Mouse (Mus musculus) kidney, embryonic 15.5 days (tissue): ENCODE data around the gene Prrx1. TPM values are rescaled to one million over a fixed set of nuclear protein-coding genes. Genes with fewer than 3 reads are reported as not detected.
A peak's percentile ranks its signal among the peaks of the same experiment; 100 is the strongest.

Source experiments
- ATAC-seq: fragments of 200-750 bp; cut with Nextera tagmentation; replicated peaks from 2 replicates; pipeline ENCODE4 v1.8.0; 2017; ENCODE audit warnings: moderate TSS enrichment; ENCODE audit not compliant: low FRiP score
- H3K27ac ChIP-seq: fragments of 300-500 bp; sonication (generic); 2 replicates; pipeline ENCODE4 v1.5.1; 2015; ENCODE audit warnings: mild to moderate bottlenecking, inconsistent platforms
- H3K27me3 ChIP-seq: fragments of 300-500 bp; sonication (generic); 2 replicates; pipeline ENCODE4 v1.6.1; 2015; ENCODE audit warnings: inconsistent platforms
- H3K36me3 ChIP-seq: fragments of 300-500 bp; sonication (generic); 2 replicates; pipeline ENCODE4 v1.6.1; 2015; ENCODE audit warnings: inconsistent platforms
- H3K4me1 ChIP-seq: fragments of 300-500 bp; sonication (generic); 2 replicates; pipeline ENCODE4 v1.6.1; 2015; ENCODE audit warnings: inconsistent platforms
- H3K4me2 ChIP-seq: fragments of 300-500 bp; sonication (generic); 2 replicates; pipeline ENCODE4 v1.6.1; 2015; ENCODE audit warnings: moderate library complexity, mild to moderate bottlenecking, inconsistent platforms
- H3K4me3 ChIP-seq: fragments of 300-500 bp; sonication (generic); replicated peaks from 2 replicates; pipeline ENCODE4 v1.5.1; 2015; ENCODE audit warnings: mild to moderate bottlenecking, inconsistent platforms
- H3K9ac ChIP-seq: fragments of 300-500 bp; sonication (generic); 2 replicates; pipeline ENCODE4 v1.6.1; 2015; ENCODE audit warnings: mild to moderate bottlenecking, inconsistent platforms
- H3K9me3 ChIP-seq: fragments of 300-500 bp; sonication (generic); replicated peaks from 2 replicates; pipeline ENCODE4 v1.6.1; 2016; ENCODE audit warnings: inconsistent platforms
- WGBS: fragments of 180-500 bp; shearing (Covaris S2); methylation state at CpG from one replicate; pipeline ENCODE4 v1.1.7; 2015; ENCODE audit warnings: mixed read lengths; 5-methylcytosine and 5-hydroxymethylcytosine counted together
- polyA plus RNA-seq: library from polyadenylated mRNA; unstranded; fragments of >200 nt; fragmentation: Nextera tagmentation; extraction: Ambion mirVana; gene quantifications from 2 replicates; pipeline ENCODE4 v1.2.1, GENCODE M21; 2015

Gene Prrx1
- polyA plus RNA-seq, 1 experiment from 2014 or later, result 10.9 TPM

DNA sequence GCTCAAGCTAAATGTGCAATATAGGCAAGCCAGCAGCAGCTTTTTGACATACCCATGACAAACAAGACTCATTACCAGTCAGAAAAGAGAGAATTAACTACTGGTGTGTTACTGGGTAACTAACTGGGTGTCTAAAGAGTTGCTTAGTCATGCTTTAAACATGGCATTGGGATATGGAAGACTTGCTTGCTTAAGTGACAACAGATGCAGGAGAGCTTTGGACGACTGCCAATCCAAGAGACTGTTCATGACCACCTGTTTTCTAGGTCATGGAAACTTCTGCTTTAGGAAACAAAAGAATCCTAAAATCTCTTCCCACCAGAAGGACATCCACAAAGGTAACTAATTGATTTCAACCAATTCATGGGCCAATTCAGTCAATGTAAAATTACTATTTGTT is 61.7 kb downstream of the Prrx1 start:
- WGBS, result 83% methylated on average over 1 of the region's 1 CpGs
- ATAC-seq, result no peak

DNA sequence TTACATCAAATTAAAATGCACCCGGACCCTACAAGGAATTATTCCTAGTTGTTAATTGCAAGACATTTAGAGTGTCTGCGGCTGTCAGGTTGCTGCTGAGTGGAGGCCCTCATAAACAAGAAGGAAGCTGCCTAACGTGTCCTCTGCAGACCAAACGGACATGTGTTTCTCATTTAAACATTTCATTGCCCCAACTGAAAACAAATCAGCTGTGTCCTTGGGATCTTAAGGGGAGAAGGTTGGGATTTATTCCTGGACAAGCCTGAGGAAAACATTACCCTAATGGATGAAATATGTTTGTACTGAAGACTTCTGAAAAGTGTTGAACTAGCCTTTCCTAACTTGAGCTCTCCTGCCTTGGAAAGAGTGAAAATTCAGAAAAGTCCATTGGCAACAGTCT is 74.6 kb downstream of the Prrx1 start:
- no peaks in the 10 kb centered on the region for H3K4me1 ChIP-seq

More for the DNA sequence above, 61.7 kb downstream of the Prrx1 start:
- Histone ChIP-seq H3K9ac (no peak overlapping the region), H3K36me3 (no peaks in the 10 kb centered on the region; the same call in 1 of the 2 replicates), H3K9me3 (no peaks in the 10 kb centered on the region), H3K4me2 (no peak overlapping the region), H3K27ac (no peak overlapping the region), H3K27me3 (no peaks in the 10 kb centered on the region), H3K4me3 (no peak overlapping the region), H3K4me1 (no peaks in the 10 kb centered on the region)

DNA sequence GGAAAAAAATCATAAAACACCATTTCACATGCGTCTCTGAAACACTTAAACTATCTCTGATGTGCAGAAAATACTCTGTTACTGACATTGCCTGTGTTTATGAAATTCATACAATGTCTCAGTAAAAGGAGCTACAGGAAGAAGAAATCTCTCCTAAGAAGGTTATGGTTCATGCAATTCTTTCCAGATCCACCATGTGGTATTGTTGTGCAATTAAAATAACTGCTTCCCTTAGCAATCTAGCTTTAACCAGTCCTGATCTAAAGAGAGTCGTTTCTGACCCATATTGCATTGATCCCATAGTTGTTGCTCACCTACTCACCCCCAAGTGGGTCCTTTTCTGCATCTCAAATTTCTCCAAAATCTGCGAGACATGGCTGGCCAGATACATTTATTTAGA is 82.3 kb downstream of the Prrx1 start:
- Histone ChIP-seq H3K9ac (no peak overlapping the region), H3K27ac (no peak overlapping the region), H3K9me3 (no peaks in the 10 kb centered on the region), H3K4me2 (no peak overlapping the region), H3K4me3 (no peak overlapping the region), H3K4me1 (no peaks in the 10 kb centered on the region), H3K36me3 (no peaks in the 10 kb centered on the region), H3K27me3 (no peaks in the 10 kb centered on the region)
- no peak for ATAC-seq
- 72% methylated on average over 3 of the region's 3 CpGs for WGBS

More for the DNA sequence above, 74.6 kb downstream of the Prrx1 start:
- no peak overlapping the region for H3K27ac ChIP-seq
- H3K4me3 ChIP-seq, result no peak overlapping the region
- no peaks in the 10 kb centered on the region for H3K27me3 ChIP-seq
- no peaks in the 10 kb centered on the region for H3K36me3 ChIP-seq
- no peak overlapping the region for H3K9ac ChIP-seq
- no peak for ATAC-seq
- no peaks in the 10 kb centered on the region for H3K9me3 ChIP-seq
- H3K4me2 ChIP-seq, result no peak overlapping the region
- WGBS, result 38% methylated on average over 4 of the region's 4 CpGs

DNA sequence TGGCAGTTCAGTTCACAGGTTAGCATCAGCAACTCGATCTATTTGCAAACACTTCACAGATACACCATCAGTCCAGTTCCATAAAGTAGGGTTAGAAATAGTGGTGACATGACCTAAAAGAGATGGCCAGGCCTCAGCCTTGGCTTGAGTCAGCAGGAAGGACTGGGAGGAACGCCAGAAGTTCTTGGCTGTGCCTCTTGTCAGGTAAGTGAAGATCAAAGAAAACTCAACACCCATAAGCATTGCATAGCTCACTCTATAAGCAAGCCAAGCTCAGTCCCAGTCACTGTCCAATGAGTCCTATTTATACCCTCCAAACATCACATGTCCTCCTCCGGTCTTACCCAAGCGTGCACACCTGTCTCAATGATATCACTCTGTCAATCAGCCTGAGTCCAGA is 87.2 kb downstream of the Prrx1 start:
- Histone ChIP-seq H3K4me1 (no peaks in the 10 kb centered on the region), H3K4me3 (no peak overlapping the region), H3K9ac (no peak overlapping the region), H3K27me3 (no peaks in the 10 kb centered on the region), H3K4me2 (no peak overlapping the region), H3K9me3 (no peaks in the 10 kb centered on the region), H3K27ac (no peak overlapping the region), H3K36me3 (no peaks in the 10 kb centered on the region)
- ATAC-seq, result no peak
- WGBS, result 85% methylated on average over 4 of the region's 4 CpGs

DNA sequence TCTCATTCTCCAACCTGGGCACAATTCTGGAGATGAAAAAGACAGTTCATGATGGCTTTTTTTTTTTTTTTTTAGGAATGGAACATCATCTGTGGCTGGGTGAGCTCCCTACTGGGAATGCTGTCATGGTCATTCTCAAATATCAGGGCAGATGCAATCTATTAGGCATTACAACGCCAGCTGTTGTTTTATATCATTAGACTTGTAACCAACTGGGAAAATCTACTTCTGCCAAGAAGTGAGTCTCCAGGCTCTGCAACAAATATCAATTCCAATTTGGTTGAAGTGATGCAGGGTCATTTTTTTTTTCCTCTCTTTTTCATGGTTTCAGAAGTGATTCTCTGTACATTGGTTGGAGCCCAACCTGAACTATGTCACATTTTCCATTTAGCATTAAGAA is 91.7 kb downstream of the Prrx1 start:
- Histone ChIP-seq H3K9me3 (no peaks in the 10 kb centered on the region), H3K27me3 (no peaks in the 10 kb centered on the region), H3K27ac (no peak overlapping the region), H3K36me3 (no peaks in the 10 kb centered on the region), H3K9ac (no peak overlapping the region), H3K4me2 (no peak overlapping the region), H3K4me3 (no peak overlapping the region), H3K4me1 (no peaks in the 10 kb centered on the region)
- ATAC-seq, result no peak
- WGBS, result 53% methylated on average over 1 of the region's 1 CpGs

DNA sequence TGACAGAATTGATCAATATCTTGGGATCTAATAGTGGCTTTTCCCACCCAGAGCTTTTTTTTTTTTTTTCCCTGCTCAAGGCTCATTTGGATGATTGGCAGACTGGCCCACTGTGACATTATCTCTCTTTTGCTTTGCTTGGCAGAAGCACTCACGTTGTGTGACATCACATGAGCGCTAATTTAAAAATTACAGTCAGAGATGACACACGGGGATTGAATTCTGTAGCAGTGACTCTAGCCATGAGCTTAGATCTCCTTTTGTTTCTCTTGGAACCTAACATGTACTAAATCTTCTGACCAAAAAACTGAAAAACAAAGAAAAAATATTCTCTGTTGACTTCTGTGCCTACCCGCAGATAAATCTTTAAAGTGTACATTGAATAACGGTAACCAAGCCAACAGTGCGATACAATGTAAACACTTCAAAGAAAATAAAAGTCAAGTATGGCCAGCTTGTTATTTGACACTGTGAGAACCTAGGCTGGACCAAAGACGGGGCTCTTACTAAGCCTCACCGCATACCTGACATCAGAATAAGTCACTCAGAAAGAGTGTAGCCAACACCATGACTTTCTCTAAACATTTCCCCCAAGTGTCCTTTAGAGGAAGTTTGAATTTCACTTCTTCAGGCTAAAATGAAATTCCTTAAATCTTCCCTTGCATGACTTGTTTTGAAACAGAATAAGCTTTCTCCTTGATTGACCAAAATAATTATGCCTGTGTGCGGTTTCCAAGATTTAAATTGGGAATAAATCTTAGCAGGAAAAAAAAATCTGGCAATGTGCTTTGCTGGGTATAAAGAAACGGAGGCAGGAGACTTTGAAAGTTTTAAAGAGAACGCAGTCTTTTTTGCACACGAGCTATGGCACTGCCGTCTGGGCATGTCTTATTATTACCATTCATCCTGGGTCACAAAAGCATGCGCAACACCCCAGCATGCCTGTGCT is 104.3 kb downstream of the Prrx1 start:
- H3K36me3 ChIP-seq, result no peaks in the 10 kb centered on the region
- H3K4me3 ChIP-seq, result no peak overlapping the region
- H3K9me3 ChIP-seq, result no peaks in the 10 kb centered on the region
- H3K27ac ChIP-seq, result peak overlapping the region; percentile 56
- WGBS, result 28% methylated on average over 14 of the region's 14 CpGs
- peak overlapping the region; percentile 22; the same call in 1 of the 2 replicates for H3K4me2 ChIP-seq
- H3K27me3 ChIP-seq, result no peaks in the 10 kb centered on the region
- ATAC-seq, result peak; percentile 93
- peaks cover 12% of the 10 kb centered on the region; the same call in 1 of the 2 replicates for H3K4me1 ChIP-seq
- H3K9ac ChIP-seq, result no peak overlapping the region

DNA sequence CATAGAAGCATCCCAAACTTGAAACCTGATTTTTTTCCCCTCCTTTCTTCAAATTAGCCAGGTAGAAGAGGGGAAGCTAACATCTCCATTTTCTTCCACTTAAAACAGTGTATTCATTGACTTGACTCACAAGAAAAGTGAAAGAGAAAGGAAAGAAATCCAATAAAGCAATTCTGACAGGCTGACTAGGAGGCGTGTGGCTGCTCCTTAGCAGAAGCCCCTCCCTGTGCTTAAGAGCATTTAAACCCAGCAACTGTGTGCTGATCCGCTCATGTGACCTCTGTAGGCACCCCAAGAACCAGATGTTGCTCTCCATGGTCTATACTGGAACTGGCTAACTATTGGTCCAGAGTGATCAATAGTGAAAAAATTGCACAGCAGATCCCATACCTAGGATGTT is 114.7 kb downstream of the Prrx1 start:
- 70% methylated on average over 2 of the region's 2 CpGs for WGBS
- Histone ChIP-seq H3K27me3 (no peaks in the 10 kb centered on the region), H3K9ac (no peak overlapping the region), H3K4me1 (no peaks in the 10 kb centered on the region), H3K4me2 (no peak overlapping the region), H3K27ac (no peak overlapping the region), H3K36me3 (no peaks in the 10 kb centered on the region), H3K4me3 (no peak overlapping the region), H3K9me3 (no peaks in the 10 kb centered on the region)
- ATAC-seq, result no peak

DNA sequence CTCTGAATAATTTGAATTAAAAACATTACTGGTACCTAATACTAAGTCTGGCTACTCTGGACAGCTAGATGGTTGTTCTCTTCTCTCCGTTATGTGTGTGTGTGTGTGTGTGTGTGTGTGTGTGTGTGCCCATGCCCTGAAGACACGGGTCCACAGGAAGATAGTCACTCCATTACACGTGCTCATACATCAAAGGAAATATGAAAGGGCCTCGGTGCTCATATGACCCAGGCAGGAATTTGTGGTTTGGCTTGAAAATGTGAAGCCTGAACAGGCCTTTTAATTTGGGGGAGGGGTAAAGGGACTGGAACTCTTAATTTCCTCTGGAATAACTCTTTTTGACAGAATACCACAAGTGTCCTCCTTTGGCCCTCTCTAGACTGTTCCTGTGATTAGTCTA is 115.5 kb downstream of the Prrx1 start:
- ATAC-seq, result no peak
- Histone ChIP-seq H3K9me3 (no peaks in the 10 kb centered on the region), H3K4me3 (no peak overlapping the region), H3K9ac (no peak overlapping the region), H3K27ac (no peak overlapping the region), H3K4me2 (no peak overlapping the region), H3K36me3 (no peaks in the 10 kb centered on the region), H3K27me3 (no peaks in the 10 kb centered on the region), H3K4me1 (no peaks in the 10 kb centered on the region)
- WGBS, result 58% methylated on average over 4 of the region's 4 CpGs

Other genes starting within 250 kb of the Prrx1 start
- not detected in 2 replicates for gene Mroh9, start 228.0 kb downstream of the Prrx1 start, polyA plus RNA-seq
- 23.2 TPM in 2 replicates for gene Gorab, start 90.0 kb upstream of the Prrx1 start, polyA plus RNA-seq